Mouse (Mus musculus) cerebellum, adult (tissue): ENCODE results near the gene Pea15a.

Experiments used
- ATAC-seq: cut with Nextera tagmentation; 2 replicates; pipeline ENCODE4 v1.9.2; 2017; ENCODE audit warnings: mild to moderate bottlenecking, moderate library complexity, mixed read lengths; ENCODE audit not compliant: insufficient number of reproducible peaks, low FRiP score, low TSS enrichment

Gene Pea15a

DNA sequence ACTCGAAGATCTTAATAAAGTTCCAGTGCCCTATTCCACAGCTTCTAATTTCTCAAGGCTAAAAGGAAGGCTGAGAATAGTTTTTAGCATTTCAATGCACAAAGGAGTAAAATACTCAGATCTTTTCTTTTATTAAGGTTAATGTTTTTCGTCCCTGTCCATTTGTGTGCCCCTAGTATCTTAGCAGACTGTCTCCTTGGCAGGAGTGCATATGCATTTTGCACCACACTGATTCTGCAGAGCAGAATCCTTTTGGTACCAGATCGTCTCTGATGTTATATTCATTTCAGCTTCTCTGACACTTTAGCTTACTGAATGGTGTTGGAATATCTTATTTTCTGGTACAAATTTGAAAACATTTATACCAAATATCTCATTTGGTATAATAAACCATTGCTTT lies 24.8 kb downstream of the Pea15a start:
- no peak for ATAC-seq

DNA sequence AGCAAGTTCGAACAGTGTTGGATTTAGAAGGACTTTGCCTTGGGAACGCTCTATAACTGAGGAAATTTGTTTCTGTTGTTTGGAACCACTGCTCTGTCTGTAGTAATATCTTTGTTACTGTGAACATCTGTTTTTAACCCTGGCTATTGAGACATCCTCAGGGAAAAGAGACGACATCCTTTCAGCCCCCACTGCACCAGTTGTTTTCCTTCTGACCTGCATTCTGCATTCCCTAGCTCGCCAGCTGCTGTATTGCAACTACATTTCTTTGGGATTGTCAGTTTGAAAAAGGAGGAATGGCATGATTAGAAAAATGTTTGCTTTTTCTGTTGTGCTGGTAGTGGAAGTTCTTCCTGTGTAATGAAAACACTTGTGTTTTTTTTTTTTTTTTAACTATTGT lies 25.7 kb downstream of the Pea15a start:
- no peak for ATAC-seq

DNA sequence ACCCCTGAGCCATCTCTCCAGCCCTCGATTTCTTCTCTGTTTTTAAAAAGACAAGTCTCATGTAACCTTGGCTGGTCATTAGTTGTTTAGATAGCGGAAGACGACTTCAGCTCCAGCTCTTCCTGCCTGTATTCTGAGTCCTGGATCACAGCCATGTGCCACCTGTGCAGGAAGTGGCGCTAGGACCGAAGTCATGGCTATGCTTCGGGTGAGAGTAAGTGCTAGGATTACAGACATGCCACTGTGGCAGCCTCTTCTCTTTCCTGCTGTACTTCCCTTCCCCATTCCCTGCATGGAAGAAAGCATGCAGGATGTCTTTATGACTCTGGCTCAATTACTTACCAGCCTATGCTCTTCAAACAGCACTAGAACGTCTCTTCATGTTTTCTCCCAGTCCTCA lies 27.5 kb downstream of the Pea15a start:
- no peak for ATAC-seq

DNA sequence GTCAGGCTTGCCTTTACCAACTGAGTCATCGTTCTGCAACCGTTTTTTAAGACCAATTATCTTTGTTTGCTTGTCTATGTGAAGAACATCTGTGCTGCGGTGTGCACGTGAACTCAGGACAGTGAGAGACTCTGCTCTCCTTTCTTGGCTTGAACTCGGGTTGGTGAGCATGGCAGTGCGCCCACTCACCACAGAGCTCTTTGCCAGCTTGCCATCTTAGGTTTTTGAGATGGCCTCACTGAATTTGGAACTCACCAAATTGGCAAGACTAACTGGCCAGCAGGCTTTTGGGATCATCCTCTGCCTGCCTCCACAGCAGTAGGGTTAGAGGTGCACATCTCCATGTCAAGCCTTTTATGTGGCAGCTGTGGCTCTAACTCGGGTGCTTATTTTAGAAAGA lies 28.8 kb downstream of the Pea15a start:
- no peak for ATAC-seq

DNA sequence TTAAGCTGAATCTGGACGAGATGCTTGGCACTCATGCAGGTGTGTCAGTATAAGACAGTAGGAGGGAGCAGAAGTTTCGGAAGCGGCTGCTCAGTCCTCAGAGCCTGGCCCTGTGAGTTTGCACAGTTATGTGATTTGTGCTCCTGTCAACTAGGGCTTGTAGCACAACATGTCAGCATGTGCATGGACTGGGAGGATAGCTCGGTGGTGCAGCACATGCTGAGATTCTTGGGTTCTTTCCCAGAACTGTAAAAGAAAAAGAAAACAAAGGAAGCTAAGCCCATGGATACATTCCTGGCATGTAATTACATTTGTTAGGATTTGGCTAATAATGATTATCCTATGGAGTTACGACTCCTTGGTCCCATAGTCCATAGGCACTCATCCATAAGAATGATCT lies 33.4 kb downstream of the Pea15a start:
- no peak for ATAC-seq

DNA sequence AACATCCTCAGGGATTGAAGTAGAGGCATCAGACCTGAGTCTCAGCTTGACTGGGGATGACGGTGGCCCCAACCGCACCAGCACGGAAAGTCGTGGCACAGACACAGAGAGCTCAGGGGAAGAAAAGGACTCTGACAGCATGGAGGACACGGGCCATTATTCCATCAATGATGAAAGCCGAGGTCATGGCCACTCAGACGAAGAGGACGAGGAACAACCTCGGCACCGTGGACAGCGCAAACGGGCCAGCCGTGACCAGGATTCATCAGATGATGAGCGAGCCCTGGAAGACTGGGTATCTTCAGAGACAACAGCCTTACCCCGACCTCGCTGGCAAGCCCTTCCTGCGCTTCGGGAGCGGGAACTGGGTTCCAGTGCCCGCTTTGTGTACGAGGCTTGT lies 34.2 kb downstream of the Pea15a start:
- ATAC-seq: no peak

DNA sequence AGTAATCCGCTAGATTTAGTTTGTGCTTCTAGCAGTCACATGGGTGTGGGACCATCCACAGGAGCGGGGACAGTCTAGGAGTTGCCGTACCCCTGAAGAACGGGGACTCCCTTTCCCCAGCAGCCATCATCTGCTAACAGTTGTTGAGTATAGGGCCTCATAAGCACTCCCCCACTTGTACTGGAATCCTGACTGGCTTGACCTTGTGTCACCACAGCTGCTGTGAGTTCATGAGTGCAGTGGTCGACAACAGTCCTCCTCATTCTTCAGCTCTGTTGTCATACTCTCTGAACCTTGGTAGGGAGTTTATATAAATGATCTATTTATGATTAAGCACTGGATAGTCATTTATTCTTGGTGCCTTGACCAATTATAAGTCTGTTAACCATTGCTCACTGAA lies 36.8 kb downstream of the Pea15a start:
- ATAC-seq: no peak

DNA sequence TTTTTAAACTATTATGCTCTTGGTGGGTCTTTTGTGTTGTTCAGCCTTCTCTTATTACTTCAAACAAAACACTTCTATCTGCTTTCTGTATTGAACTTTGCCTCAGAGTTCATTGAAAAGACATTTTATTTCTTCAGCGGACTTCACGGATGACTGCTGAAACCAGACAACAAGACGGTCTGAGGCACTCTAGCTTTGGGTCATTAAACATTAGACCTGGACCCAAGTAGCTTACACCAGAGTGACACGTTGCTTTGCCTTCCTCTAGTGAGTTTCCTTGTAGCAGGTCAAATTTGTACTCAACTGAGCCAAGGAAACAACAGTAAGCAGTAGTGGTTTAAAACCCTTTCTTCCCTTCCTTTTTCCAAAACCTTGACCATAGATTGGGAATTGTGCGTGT lies 38.7 kb downstream of the Pea15a start:
- ATAC-seq: no peak

DNA sequence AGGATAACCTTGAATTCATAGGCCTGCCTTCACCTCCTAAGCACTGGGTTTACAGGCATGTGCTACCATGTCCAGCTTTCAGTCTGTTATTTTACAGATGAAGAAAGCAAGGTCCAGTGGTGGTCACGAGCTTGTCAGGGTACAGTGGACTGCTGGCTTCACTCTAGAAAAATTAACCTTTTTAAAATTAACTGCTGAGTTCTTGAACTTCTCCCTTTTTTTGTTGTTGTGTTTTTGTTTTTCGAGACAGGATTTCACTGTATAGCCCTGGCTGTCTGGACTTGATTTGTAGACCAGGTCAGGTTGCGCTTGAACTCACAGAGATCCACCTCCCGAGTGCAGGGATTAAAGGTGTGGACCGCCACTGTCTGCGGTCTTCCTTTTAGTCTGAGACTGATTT lies 43.6 kb downstream of the Pea15a start:
- ATAC-seq: no peak

DNA sequence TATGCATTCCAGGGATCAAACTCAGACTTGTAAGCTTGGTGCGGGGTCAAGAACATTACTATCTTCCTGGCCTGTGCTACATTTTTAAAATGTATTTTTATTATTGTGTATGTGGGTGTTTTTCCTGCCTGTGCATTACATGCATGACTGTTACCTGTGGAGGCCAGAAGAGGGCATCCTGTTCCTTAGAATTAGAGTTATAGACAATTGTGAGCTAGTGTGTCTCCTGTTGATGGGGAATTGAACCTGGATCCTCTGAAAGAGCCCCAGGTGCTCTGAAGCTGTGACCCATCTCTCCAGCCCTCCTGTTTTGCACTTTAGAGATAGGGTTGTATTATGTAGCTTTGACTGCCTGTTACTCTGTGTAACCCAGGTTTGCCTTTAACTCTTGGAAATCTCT lies 44.6 kb downstream of the Pea15a start:
- 0 out of 2 replicates have a peak, but pooled peaks have one; percentile 49 for ATAC-seq

DNA sequence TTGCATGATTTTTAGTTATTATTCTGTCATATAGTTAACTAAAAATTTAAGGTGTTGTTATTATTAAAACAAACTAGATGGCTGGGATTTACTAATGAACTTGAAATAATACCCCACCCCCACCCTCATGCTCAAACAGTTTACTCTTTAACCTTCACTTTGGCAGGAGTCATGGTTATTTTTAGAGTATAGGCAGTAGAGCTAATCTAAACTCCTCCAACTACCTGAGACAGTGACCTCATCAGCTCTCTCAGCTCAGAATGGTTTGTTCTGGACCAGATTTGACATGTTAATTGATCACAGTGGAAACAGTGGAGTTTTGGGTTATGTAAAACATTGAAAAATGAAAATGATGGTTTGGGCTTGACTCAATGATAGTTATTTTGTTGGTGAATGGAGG lies 46.1 kb downstream of the Pea15a start:
- ATAC-seq: no peak

DNA sequence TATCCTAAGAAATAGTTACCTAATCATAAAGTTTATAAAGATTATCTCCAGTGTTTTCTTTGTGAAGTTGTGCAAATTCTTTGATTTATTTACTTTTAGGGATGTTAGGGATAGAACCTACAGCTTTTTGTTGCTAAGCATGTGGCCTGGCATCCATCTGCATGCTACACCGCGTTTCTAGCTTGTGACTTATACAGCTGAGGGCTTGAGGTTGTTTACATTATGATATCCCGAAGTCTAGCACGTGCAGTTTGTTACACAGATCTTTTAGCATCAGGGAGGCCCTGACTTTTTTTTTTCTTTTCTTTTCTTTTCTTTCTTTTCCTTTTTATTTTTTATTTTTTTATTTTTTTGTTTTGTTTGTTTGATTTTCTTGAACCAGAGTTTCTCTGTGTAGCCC lies 46.6 kb downstream of the Pea15a start:
- no peak for ATAC-seq

DNA sequence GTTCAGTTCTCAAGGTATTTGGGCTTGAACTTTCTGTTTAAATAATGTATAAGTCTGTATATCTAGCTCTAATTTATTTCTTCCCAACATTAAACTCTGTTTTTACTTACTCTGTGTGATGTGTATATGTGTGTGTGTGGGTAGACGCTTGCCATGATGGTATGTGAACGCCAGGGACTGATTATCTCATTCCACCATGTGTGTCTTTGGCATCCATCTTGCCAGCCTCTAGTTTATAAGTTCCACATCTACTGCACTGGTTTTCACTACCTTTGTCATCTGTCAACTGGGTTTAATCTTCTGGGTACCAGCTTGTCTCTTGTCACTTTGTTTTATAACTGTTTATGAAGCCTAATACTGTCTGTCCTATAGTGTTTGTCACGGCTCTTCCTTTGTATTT lies 51.1 kb downstream of the Pea15a start:
- ATAC-seq: no peak

DNA sequence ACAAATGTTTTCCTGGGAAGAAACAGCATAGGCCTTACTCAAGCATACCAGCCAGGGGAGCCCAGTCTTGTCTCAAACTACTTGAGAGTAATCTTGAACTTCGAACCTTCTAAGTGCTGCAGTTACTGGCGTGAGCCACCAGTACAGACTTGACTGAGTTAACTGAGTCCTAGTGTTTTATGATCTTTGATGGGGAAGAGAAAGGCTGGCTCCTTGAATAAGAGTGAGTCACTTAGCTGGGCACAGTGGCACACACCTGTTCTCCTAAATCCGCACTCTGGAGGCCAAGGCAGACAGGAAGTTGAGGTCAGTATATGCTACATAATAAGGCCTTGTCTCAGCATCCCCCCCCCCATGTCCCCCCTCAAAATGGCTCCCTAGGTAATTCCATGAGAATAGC lies 52.1 kb downstream of the Pea15a start:
- no peak for ATAC-seq

DNA sequence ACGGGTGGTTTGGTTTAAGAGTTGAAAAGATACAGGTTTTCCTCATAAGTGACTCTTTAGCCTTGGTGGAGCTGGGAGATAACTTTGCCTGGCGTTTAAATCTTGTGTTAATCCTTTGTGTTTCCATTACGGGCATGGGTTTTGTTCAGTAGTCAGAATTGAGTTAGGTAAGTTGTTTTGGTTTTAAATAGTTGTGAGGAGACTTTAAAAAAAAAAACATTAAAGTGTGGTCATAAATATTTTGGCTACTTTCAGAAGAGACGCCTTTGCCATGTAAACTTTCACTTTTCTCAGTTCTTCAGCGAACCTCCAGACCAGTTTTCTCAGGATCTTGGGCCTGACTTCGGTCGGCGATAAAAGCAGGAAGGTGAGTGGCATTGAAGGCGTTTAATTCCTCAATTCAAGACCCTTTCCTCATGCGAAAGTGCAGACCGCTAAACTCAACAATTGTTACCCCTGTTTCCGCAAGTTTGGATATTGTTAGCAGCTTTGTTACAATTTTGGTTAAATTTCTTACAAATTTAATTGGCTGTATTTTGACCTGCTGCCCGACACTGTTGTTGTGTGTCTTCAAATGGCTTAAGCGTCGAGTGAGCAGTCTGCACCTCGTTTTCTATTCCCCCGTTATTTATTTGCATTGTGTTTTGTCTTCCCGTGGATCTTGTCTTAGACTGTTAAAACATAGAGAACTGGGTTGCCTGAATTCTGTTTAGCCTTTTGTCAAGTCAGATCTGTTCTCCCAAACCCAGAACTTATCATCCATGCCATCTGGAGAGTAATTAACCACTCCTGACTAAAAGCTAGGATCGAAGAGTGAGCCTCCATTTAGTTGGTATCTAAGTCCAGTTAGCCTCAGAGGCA lies 57.4 kb downstream of the Pea15a start:
- ATAC-seq: no peak

DNA sequence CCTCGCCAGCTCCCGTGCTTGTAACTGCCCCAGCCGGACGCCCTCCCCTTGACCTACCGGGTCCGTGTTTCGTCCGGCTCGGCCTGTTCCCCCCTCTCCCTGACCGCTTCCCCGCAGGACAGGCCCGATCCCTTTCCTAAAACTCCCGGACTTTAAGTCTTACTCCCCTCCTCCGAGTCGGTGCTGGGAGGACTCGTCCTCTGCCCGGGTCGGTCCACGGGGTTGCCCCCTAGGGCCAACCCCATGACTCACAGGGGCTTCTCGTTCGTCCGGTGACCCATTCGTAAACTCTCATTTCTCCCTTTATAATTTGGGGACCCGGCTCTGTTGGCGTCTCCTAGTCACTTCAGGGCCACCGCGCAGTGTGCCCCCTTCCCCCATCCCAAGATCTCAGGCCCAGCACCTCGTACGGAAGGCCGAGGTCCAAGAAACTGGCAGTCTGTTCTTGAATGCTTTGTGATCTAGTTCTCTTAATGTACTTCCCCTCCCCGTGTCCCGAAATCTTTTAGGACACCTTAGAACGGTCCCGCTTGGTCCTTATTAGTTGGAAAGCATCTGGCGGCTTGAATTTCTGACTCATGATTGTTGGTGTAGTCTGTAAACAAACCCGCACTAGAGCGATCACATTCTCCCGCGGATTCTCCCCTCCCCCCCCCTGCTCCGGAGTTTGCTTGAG lies 58.2 kb downstream of the Pea15a start:
- peak; percentile 54 for ATAC-seq

DNA sequence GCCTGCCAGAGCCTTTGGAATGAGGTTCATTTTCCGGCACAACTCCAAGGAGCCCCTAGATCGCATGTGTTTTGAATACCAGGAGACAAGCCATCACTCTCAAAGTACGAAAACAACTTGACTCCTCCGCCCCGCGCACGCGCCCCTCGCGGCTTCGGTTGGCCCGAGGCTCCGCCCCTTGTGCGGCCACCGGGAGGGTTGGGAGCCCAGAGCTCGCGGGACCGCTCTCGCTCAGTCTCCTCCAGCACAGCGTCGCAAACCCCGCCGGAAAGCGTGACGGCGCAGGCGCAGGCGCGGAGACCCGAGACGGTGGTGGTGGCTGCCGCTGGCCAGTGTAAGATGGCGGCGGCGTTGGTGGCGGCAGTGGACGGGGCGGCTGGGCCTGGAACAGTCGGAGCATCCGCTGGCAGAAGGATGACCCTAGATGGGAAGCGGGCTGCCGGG lies 58.7 kb downstream of the Pea15a start, which contains the start of gene Dcaf8:
Gene Dcaf8 (plus strand): TSS at position 250 of the 444 bp plus-strand sequence.
- ATAC-seq: peak; percentile 98
